Mouse (Mus musculus): ENCODE data around the gene Tmem50a. TPM values are rescaled to one million over a fixed set of nuclear protein-coding genes. Genes with fewer than 3 reads are reported as not detected.

Gene Tmem50a
- polyA plus RNA-seq, 2 experiments = 44.2 to 65.1 TPM

DNA sequence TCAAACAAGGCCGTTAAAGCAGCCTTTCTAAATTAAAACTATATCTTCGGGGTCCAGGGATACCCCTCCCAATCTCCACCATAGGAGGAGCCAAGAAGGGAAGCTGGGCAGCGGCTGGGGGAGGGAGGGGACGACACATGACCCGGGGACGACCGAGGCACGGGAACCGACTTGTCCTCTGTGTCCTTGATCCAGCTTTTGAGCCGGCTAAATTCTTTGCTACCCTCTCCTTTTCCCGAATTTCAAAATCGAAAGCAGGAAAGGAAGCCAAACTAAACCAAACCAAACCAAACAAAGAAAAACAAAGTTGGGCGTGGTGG is 8.1 kb upstream of the Tmem50a start:
- H3K9me3 ChIP-seq (ENCODE audit: control insufficient read depth, low read length) = no peaks in the 10 kb centered on the region
- H3K27me3 ChIP-seq (ENCODE audit: control insufficient read depth, insufficient read depth, low read length) = no peaks in the 10 kb centered on the region
- TF ChIP-seq CTCF (IDR thresholded peaks at IDR 0.05; ENCODE audit: low read depth) = no peak
- TF ChIP-seq EP300 (IDR thresholded peaks at IDR 0.05; ENCODE audit: low read depth) = no peak
- WGBS (ENCODE audit: insufficient replicate concordance) = under 1% methylated on average over 13 of the region's 13 CpGs
- peaks cover 25 to 39% of the 10 kb centered on the region in 2 experiments for H3K4me1 ChIP-seq (replicated peaks; ENCODE audit: control insufficient read depth in 2 of 2, insufficient read depth in 2 of 2, low read length in 1 of 2)
- H3K27ac ChIP-seq = peak overlapping the region; percentile 76
- H3K9ac ChIP-seq (replicated peaks) = peak overlapping the region; percentile 75
- peak overlapping the region; percentile 80 to 92 for H3K4me3 ChIP-seq (ENCODE audit: insufficient read depth in 1 of 2, low read depth in 2 of 2, low read length in 2 of 2)
- ATAC-seq (ENCODE audit: insufficient read depth) (peak; percentile 47; the same call in 1 of the 2 replicates), DNase-seq (ENCODE audit: low read depth in 3 of 3, low spot score in 3 of 3) (no peak)
- H3K4me2 ChIP-seq (ENCODE audit: low read depth) = peak overlapping the region; percentile 80
- peaks cover 39% of the 10 kb centered on the region for H3K36me3 ChIP-seq (replicated peaks; ENCODE audit: control insufficient read depth, insufficient read depth, low read depth)

DNA sequence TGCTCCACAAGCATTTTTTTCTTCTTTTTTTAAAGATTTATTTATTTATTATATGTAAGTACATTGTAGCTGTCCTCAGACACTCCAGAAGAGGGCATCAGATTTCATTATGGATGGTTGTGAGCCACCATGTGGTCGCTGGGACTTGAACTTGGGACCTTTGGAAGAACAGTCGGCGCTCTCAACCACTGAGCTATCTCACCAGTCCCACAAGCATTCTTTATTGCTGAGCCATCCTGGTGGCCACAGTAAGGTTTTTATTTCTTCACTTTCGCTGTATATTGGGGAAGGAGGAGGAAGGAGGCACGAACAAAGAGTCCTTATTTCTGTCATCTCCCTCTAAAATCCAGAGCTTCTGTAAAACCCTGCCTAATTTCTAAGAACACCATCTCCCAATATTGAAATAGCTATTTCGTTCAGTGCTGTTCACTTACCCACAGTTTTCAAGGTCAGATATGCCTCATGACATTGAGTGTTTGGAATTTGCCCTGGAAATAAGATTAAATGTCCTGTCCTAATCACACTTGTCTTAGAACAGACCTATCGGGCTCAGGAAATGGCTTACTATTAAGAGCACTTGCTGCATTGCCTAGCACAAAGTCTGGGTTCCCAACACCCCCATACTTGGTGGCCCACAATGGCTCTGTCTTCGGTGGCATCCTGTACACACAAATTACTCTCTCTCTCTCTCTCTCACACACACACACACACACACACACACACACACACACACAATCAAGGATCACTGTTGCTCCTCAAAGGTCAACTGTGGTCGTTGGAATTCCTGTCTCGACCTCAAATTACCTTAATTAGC is 7.5 kb upstream of the Tmem50a start:
- Histone ChIP-seq H3K9me3 (ENCODE audit: control insufficient read depth, low read length) (no peaks in the 10 kb centered on the region), H3K27ac (peak overlapping the region; percentile 76), H3K27me3 (ENCODE audit: control insufficient read depth, insufficient read depth, low read length) (no peaks in the 10 kb centered on the region), H3K9ac (replicated peaks) (peak overlapping the region; percentile 75), H3K36me3 (replicated peaks; ENCODE audit: control insufficient read depth, insufficient read depth, low read depth) (peaks cover 33% of the 10 kb centered on the region), H3K4me1 (replicated peaks; ENCODE audit: control insufficient read depth in 2 of 2, insufficient read depth in 2 of 2, low read length in 1 of 2) (peaks cover 30 to 45% of the 10 kb centered on the region in 2 experiments), H3K4me2 (ENCODE audit: low read depth) (peak overlapping the region; percentile 80), H3K4me3 (ENCODE audit: insufficient read depth in 1 of 2, low read depth in 2 of 2, low read length in 2 of 2) (peak overlapping the region; percentile 80 to 92)
- 47% methylated on average over 10 of the region's 10 CpGs for WGBS (ENCODE audit: insufficient replicate concordance)
- ATAC-seq (ENCODE audit: insufficient read depth) (no peak), DNase-seq (ENCODE audit: low read depth in 3 of 3, low spot score in 3 of 3) (no peak)
- TF ChIP-seq CTCF (IDR thresholded peaks at IDR 0.05; ENCODE audit: low read depth) (0 out of 2 replicates have a peak, but pooled peaks have one; percentile 4), EP300 (IDR thresholded peaks at IDR 0.05; ENCODE audit: low read depth) (no peak)

DNA sequence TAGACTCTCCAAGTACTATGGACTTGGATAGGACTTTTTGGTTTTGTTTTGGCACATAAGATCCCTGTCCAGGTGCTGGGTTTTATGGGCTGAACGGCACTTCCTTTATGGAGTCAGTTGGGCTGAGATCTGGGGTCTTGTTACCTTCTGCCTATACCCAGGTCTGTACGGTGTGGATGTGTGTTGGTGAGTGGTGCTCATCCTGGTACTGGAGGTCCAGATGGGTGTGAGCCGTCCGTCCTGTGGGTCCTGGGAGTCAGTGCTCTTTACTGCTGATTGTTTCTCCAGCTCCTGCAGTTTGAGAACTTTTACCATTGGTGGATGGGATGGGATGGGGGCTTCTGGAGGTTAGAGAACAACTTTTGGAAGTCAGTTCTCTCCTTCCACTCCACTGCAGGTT is 6.9 kb upstream of the Tmem50a start:
- WGBS (ENCODE audit: insufficient replicate concordance) = 84% methylated on average over 4 of the region's 4 CpGs
- ATAC-seq (ENCODE audit: insufficient read depth) (no peak), DNase-seq (ENCODE audit: low read depth in 3 of 3, low spot score in 3 of 3) (no peak)
- no peaks in the 10 kb centered on the region for H3K27me3 ChIP-seq (ENCODE audit: control insufficient read depth, insufficient read depth, low read length)
- no peak overlapping the region for H3K4me2 ChIP-seq (ENCODE audit: low read depth)
- peaks cover 27% of the 10 kb centered on the region for H3K36me3 ChIP-seq (replicated peaks; ENCODE audit: control insufficient read depth, insufficient read depth, low read depth)
- TF ChIP-seq CTCF (IDR thresholded peaks at IDR 0.05; ENCODE audit: low read depth) (no peak), EP300 (IDR thresholded peaks at IDR 0.05; ENCODE audit: low read depth) (no peak)
- H3K4me1 ChIP-seq (replicated peaks; ENCODE audit: control insufficient read depth in 2 of 2, insufficient read depth in 2 of 2, low read length in 1 of 2) = peaks cover 36 to 50% of the 10 kb centered on the region in 2 experiments
- H3K4me3 ChIP-seq (ENCODE audit: insufficient read depth in 1 of 2, low read depth in 2 of 2, low read length in 2 of 2) = no peak overlapping the region
- no peaks in the 10 kb centered on the region for H3K9me3 ChIP-seq (ENCODE audit: control insufficient read depth, low read length)
- H3K27ac ChIP-seq = no peak overlapping the region
- no peak overlapping the region; the same call in 1 of the 2 replicates for H3K9ac ChIP-seq (replicated peaks)

DNA sequence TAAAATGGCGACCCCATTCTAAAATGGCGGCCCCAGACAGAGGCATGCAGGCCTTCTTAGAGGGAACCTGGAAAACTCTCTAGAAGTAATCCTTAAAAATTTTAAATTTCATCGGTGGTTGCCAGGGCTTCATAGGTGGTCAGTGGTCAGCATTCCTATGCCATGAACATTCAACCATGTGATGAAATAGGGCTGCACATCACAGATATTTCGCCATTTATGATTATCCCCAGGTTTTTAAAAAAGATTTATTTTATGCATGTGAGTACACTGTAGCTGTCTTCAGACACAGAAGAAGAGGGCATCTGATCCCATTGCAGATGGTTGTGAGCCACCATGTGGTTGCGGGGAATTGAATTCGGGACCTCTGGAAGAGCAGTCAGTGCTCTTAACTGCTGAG is 5.8 kb upstream of the Tmem50a start:
- Histone ChIP-seq H3K4me1 (replicated peaks; ENCODE audit: control insufficient read depth in 2 of 2, insufficient read depth in 2 of 2, low read length in 1 of 2) (peaks cover 38 to 52% of the 10 kb centered on the region in 2 experiments), H3K9me3 (ENCODE audit: control insufficient read depth, low read length) (no peaks in the 10 kb centered on the region), H3K4me3 (ENCODE audit: insufficient read depth in 1 of 2, low read depth in 2 of 2, low read length in 2 of 2) (no peak overlapping the region), H3K27me3 (ENCODE audit: control insufficient read depth, insufficient read depth, low read length) (no peaks in the 10 kb centered on the region), H3K4me2 (ENCODE audit: low read depth) (no peak overlapping the region), H3K9ac (replicated peaks) (no peak overlapping the region), H3K27ac (no peak overlapping the region), H3K36me3 (replicated peaks; ENCODE audit: control insufficient read depth, insufficient read depth, low read depth) (peaks cover 16% of the 10 kb centered on the region)
- DNase-seq (ENCODE audit: low read depth in 3 of 3, low spot score in 3 of 3) = no peak
- no peak for ATAC-seq (ENCODE audit: insufficient read depth)
- TF ChIP-seq EP300 (IDR thresholded peaks at IDR 0.05; ENCODE audit: low read depth) (no peak), CTCF (IDR thresholded peaks at IDR 0.05; ENCODE audit: low read depth) (no peak)
- 80% methylated on average over 6 of the region's 6 CpGs for WGBS (ENCODE audit: insufficient replicate concordance)

DNA sequence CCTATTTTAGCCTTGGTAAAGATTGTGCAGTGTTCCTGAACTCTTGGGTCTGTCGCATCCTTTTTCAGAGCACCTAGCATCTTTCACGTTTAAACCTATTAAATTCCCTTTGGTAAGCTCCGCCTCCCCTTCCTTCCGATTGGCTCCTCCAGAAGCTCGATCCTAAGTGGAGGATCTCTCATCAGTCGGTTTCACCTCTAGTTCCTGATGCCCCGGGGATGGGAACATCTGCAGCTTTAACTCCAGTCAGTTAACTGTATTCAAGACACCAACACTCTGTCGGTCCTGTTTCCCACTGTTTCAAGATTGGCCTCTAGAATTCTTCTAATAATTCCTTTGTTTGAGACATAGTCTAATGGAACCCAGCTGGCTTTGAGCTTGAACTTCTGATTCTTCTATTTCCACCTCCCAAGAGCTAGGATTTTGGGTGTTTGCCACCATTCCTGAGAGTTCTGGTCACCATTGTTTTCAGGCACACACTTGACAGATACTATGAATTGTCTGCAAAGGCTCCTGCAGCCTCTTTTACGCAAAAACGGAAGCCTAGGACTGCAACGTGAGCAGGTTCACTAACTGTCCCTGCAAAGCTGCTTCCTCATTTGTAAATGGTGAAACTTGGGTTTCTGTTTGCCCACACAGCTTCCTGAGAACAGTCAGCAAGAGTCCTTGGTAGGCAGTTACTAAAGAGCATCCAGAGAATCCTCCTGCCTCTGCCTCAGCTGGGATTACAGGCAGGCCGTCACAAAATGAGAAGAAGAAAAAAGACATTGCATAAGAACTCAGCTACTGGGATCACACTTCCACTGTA is 5.1 kb upstream of the Tmem50a start:
- 16% methylated on average over 12 of the region's 12 CpGs for WGBS (ENCODE audit: insufficient replicate concordance)
- TF ChIP-seq CTCF (IDR thresholded peaks at IDR 0.05; ENCODE audit: low read depth) (no peak), EP300 (IDR thresholded peaks at IDR 0.05; ENCODE audit: low read depth) (no peak)
- Histone ChIP-seq H3K36me3 (replicated peaks; ENCODE audit: control insufficient read depth, insufficient read depth, low read depth) (peaks cover 9% of the 10 kb centered on the region), H3K9ac (replicated peaks) (0 out of 2 replicates have a peak overlapping the region, but pooled peaks have one; percentile 4), H3K27me3 (ENCODE audit: control insufficient read depth, insufficient read depth, low read length) (no peaks in the 10 kb centered on the region), H3K4me2 (ENCODE audit: low read depth) (peak overlapping the region; percentile 50), H3K4me1 (replicated peaks; ENCODE audit: control insufficient read depth in 2 of 2, insufficient read depth in 2 of 2, low read length in 1 of 2) (peaks cover 37 to 53% of the 10 kb centered on the region in 2 experiments), H3K4me3 (ENCODE audit: insufficient read depth in 1 of 2, low read depth in 2 of 2, low read length in 2 of 2) (no peak overlapping the region), H3K27ac (no peak overlapping the region; the same call in 1 of the 2 replicates), H3K9me3 (ENCODE audit: control insufficient read depth, low read length) (no peaks in the 10 kb centered on the region)
- ATAC-seq (ENCODE audit: insufficient read depth) (no peak), DNase-seq (ENCODE audit: low read depth in 3 of 3, low spot score in 3 of 3) (peak in 2 of 3 experiments; percentile 47 to 60)

Measured in liver, embryonic 14.5 days (tissue).